Mouse (Mus musculus): ENCODE results near the gene Tmem179. TPM values are rescaled to one million over a fixed set of nuclear protein-coding genes. Genes with fewer than 3 reads are reported as not detected.

Tmem179 gene
- polyA plus RNA-seq, 1 experiment from 2014 or later = 1.1 TPM

DNA sequence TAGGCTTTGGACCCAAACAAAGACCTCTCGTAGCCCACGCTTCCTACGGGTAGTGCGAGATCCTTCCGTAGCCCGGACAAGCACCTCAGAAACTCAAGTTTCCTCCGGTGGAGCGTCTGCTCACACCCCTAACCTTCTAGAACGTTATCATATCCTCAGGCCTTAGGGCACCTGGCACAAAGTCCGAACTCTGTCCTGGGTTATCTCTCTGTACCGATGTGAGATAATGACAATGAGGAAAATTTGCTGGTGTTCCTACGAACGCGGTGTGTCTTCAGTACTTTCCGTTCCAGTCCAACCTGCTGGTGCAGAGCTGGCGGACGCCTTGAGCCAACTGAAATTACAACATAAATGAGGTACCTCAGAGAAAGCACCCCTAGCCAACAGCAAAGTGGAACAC, 50.6 kb downstream of the Tmem179 start:
- H3K27me3 ChIP-seq = no peaks in the 10 kb centered on the region
- ChIA-PET POLR2A (no interaction called here), CTCF (no interaction called here)
- no peak for TF ChIP-seq CTCF (IDR thresholded peaks at IDR 0.05)
- DNase-seq (ENCODE audit: low read depth, low spot score) (no peak), ATAC-seq (no peak)
- in situ Hi-C loops (cut with MboI; ENCODE audit: low pct_unique_long_range_greater_than_20kb) = no loop called here

DNA sequence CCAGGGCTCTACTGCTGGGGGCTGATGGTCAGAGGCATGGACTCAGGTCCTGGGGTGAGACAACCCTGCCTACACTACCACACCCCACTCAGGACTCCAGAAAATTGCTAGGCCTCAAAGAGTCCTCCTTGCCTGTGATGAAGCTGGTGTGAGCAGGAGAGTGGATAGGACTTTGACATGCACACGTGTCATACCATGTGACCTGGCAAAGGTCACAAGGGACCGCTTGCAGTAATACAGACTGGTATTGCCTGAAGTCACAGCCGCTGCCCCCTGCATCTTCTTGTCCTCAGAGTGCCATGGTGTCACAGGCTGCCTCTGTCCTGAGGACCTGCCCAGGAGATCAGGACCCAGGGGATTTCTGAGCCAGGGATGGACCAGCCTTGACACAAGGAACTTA, 52.0 kb downstream of the Tmem179 start:
- ChIA-PET POLR2A (no interaction called here), CTCF (no interaction called here)
- no peak for DNase-seq (ENCODE audit: low read depth, low spot score)
- no peak for ATAC-seq
- in situ Hi-C loops (cut with MboI; ENCODE audit: low pct_unique_long_range_greater_than_20kb) = no loop called here
- no peak for TF ChIP-seq CTCF (IDR thresholded peaks at IDR 0.05)
- H3K27me3 ChIP-seq = peaks cover 3% of the 10 kb centered on the region

DNA sequence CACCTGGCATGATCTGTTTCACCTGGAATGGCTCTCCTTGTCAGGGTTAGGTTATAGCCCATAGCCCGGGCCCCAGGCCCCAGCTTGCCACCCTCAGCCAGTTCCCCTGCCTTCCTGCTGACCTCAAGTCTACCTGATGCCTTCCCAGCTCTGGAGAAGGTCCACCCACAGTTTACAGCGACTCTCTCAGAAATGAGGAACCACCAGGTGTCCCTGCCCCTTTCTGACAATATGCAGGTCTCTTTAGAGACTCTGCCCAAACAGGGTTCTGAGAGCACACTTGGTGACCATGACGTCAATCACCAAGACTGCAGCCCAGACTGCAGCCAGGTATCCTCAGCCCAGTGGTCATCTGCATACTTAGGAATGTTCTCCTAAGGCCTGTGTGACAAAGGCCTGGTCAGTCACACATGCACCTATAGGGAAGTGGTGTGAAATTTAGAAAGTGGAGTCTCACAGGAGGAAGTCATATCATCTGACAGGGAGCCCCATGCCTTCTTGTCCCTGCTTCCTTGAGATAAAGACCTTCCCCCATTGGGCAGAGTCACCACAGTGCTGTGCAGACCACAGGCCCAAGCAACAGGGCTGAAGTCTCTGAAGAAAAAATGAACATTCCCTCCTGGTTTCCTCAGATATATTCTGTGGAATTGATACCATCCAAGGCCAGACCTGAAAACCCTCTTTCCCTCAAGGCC, 52.6 kb downstream of the Tmem179 start:
- no peak for TF ChIP-seq CTCF (IDR thresholded peaks at IDR 0.05)
- no peak for DNase-seq (ENCODE audit: low read depth, low spot score)
- CTCF ChIA-PET = no interaction called here
- no peak for ATAC-seq
- POLR2A ChIA-PET = no interaction called here
- H3K27me3 ChIP-seq = peaks cover 3% of the 10 kb centered on the region
- in situ Hi-C loops (cut with MboI; ENCODE audit: low pct_unique_long_range_greater_than_20kb) = no loop called here

- ATAC-seq = no peak
- no peak for TF ChIP-seq CTCF (IDR thresholded peaks at IDR 0.05)
- ChIA-PET POLR2A (no interaction called here), CTCF (interaction anchor here (1.1 kb wide), 1 partner anchor 13 kb away, joined by 3 read pairs; no protein-coding TSS in a partner anchor)
- DNase-seq (ENCODE audit: low read depth, low spot score) = no peak
- peaks cover 3% of the 10 kb centered on the region for H3K27me3 ChIP-seq
- in situ Hi-C loops (cut with MboI; ENCODE audit: low pct_unique_long_range_greater_than_20kb) = no loop called here
Observed at GRCm38 (mm10) chr12:112463209-112463608, 53.3 kb downstream of the Tmem179 start.

- ATAC-seq = no peak
Observed at GRCm38 (mm10) chr12:112462423-112462822, 54.1 kb downstream of the Tmem179 start.

GRCm38 (mm10) chr12:112457839-112458238, 58.7 kb downstream of the Tmem179 start:
- peak; percentile 17 for DNase-seq (ENCODE audit: low read depth, low spot score)

More at GRCm38 (mm10) chr12:112462423-112462822, 54.1 kb downstream of the Tmem179 start:
- POLR2A ChIA-PET = no interaction called here
- H3K27me3 ChIP-seq = peaks cover 3% of the 10 kb centered on the region
- CTCF ChIA-PET = interaction anchor here (1.1 kb wide), 1 partner anchor 12 kb away, joined by 3 read pairs; no protein-coding TSS in a partner anchor
- no peak for TF ChIP-seq CTCF (IDR thresholded peaks at IDR 0.05)
- no peak for DNase-seq (ENCODE audit: low read depth, low spot score)
- in situ Hi-C loops (cut with MboI; ENCODE audit: low pct_unique_long_range_greater_than_20kb) = no loop called here

GRCm38 (mm10) chr12:112456144-112456713, 60.3 kb downstream of the Tmem179 start:
- ATAC-seq (no peak), DNase-seq (ENCODE audit: low read depth, low spot score) (no peak)
- no peak for TF ChIP-seq CTCF (IDR thresholded peaks at IDR 0.05)
- CTCF ChIA-PET = no interaction called here
- H3K27me3 ChIP-seq = peaks cover 11% of the 10 kb centered on the region
- POLR2A ChIA-PET = no interaction called here
- in situ Hi-C loops (cut with MboI; ENCODE audit: low pct_unique_long_range_greater_than_20kb) = no loop called here

More at GRCm38 (mm10) chr12:112457839-112458238, 58.7 kb downstream of the Tmem179 start:
- no peak for TF ChIP-seq CTCF (IDR thresholded peaks at IDR 0.05)
- ChIA-PET POLR2A (no interaction called here), CTCF (interaction anchor here (0.9 kb wide), 1 partner anchor 16 kb away, joined by 3 read pairs; no protein-coding TSS in a partner anchor)
- peaks cover 3% of the 10 kb centered on the region for H3K27me3 ChIP-seq
- ATAC-seq = peak; percentile 60
- in situ Hi-C loops (cut with MboI; ENCODE audit: low pct_unique_long_range_greater_than_20kb) = no loop called here

- ChIA-PET CTCF (no interaction called here), POLR2A (no interaction called here)
- no peak for TF ChIP-seq CTCF (IDR thresholded peaks at IDR 0.05)
- in situ Hi-C loops (cut with MboI; ENCODE audit: low pct_unique_long_range_greater_than_20kb) = no loop called here
- ATAC-seq (no peak), DNase-seq (ENCODE audit: low read depth, low spot score) (no peak)
- H3K27me3 ChIP-seq = peaks cover 11% of the 10 kb centered on the region
Observed at GRCm38 (mm10) chr12:112451826-112452225, 64.7 kb downstream of the Tmem179 start.

DNA sequence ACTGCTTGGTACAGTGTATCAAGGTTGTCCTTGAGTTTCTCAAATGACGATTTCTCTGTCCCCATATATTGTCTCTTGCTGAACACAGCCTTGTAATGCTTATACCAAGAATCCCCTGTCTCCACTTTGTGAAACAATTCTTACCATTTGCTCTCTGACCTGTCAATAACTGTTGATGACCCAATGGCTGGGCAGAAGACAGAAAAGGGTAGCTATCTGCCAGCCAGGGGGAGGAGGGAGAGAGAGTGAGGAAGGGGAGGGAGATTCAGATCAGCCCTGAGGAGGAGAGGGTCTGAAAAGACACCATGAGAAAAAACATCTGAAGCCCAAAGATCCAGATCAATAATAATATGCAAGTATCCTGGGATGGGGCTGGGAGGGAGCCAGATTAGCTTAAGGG, 65.2 kb downstream of the Tmem179 start:
- POLR2A ChIA-PET = no interaction called here
- no peak for DNase-seq (ENCODE audit: low read depth, low spot score)
- peaks cover 11% of the 10 kb centered on the region for H3K27me3 ChIP-seq
- no peak for ATAC-seq
- no peak for TF ChIP-seq CTCF (IDR thresholded peaks at IDR 0.05)
- CTCF ChIA-PET = interaction anchor here (1.4 kb wide), 1 partner anchor 22 kb away, joined by 4 read pairs; no protein-coding TSS in a partner anchor
- in situ Hi-C loops (cut with MboI; ENCODE audit: low pct_unique_long_range_greater_than_20kb) = no loop called here

- POLR2A ChIA-PET = no interaction called here
- no peak for TF ChIP-seq CTCF (IDR thresholded peaks at IDR 0.05)
- in situ Hi-C loops (cut with MboI; ENCODE audit: low pct_unique_long_range_greater_than_20kb) = no loop called here
- peaks cover 11% of the 10 kb centered on the region for H3K27me3 ChIP-seq
- DNase-seq (ENCODE audit: low read depth, low spot score) (no peak), ATAC-seq (no peak)
- CTCF ChIA-PET = interaction anchor here (1.0 to 1.4 kb wide), 2 partner anchors 12 to 23 kb away, joined by 3 to 4 read pairs; no protein-coding TSS in a partner anchor
Observed at GRCm38 (mm10) chr12:112450883-112451282, 65.7 kb downstream of the Tmem179 start.

Other genes starting within 250 kb of the Tmem179 start
- gene A530016L24Rik, start 27.3 kb downstream of the Tmem179 start, polyA plus RNA-seq (2021) = 18.2 TPM
- 59.8 TPM for gene Inf2, start 72.0 kb upstream of the Tmem179 start, polyA plus RNA-seq (2021)
- 1.7 TPM for gene Adssl1, start 103.3 kb upstream of the Tmem179 start, polyA plus RNA-seq (2021)
- gene Siva1, start 127.9 kb upstream of the Tmem179 start, polyA plus RNA-seq (2021) = 36.0 TPM
- gene Akt1, start 158.1 kb upstream of the Tmem179 start, polyA plus RNA-seq (2021) = 281 TPM
- gene Zbtb42, start 162.1 kb upstream of the Tmem179 start, polyA plus RNA-seq (2021) = 4.7 TPM
- gene Cep170b, start 203.7 kb upstream of the Tmem179 start, polyA plus RNA-seq (2021) = 92.1 TPM
- 0.15 TPM for gene Pld4, start 243.9 kb upstream of the Tmem179 start, polyA plus RNA-seq (2021)

Data from Patski (cell line).